Mouse (Mus musculus) G1E (cell line): ENCODE results near the gene Crtc1. TPM values are rescaled to one million over a fixed set of nuclear protein-coding genes. Genes with fewer than 3 reads are reported as not detected.

Experiments used
- ATAC-seq: 2 replicates; pipeline ENCODE4 v1.8.0; 2016; ENCODE audit warnings: mild to moderate bottlenecking; ENCODE audit not compliant: insufficient number of reproducible peaks, poor library complexity, low FRiP score, severe bottlenecking; ENCODE audit errors: extremely low read depth
- DNase-seq: peaks from one replicate; pipeline ENCODE4 v3.0.0; 2012; ENCODE audit warnings: low spot score
- H3K27me3 ChIP-seq: 2 replicates; pipeline ENCODE4 v1.6.1; 2012; ENCODE audit warnings: mild to moderate bottlenecking, low read length, inconsistent platforms; ENCODE audit not compliant: insufficient read depth
- H3K36me3 ChIP-seq: replicated peaks from 2 replicates; pipeline ENCODE3; 2012; ENCODE audit warnings: mild to moderate bottlenecking, inconsistent platforms
- H3K4me1 ChIP-seq: 2 replicates; pipeline ENCODE4 v1.6.1; 2012; ENCODE audit warnings: low read depth, low read length, inconsistent platforms, mixed read lengths; ENCODE audit not compliant: insufficient read depth
- H3K4me3 ChIP-seq: 2 replicates; pipeline ENCODE4 v1.5.1; 2012; ENCODE audit warnings: low read depth, mild to moderate bottlenecking, inconsistent platforms, low read length, moderate library complexity, mixed read lengths
- H3K9me3 ChIP-seq: replicated peaks from 2 replicates; pipeline ENCODE4 v1.6.1; 2012; ENCODE audit warnings: inconsistent platforms
- CTCF ChIP-seq: IDR thresholded peaks from 2 replicates; pipeline ENCODE4 v1.5.1; 2012; ENCODE audit warnings: low read depth, low read length, inconsistent platforms, mixed read lengths
- GATA1 ChIP-seq: IDR thresholded peaks from 2 replicates; pipeline ENCODE4 v1.6.1; 2012; ENCODE audit warnings: borderline replicate concordance, low read length, inconsistent platforms, mixed read lengths
- GATA2 ChIP-seq: IDR thresholded peaks from 2 replicates; pipeline ENCODE4 v1.6.1; 2012; ENCODE audit warnings: low read depth, low read length, inconsistent platforms, borderline replicate concordance
- POLR2AphosphoS5 ChIP-seq: IDR thresholded peaks from 2 replicates; pipeline ENCODE4 v1.6.1; 2012; ENCODE audit warnings: low read depth, low read length, inconsistent platforms; ENCODE audit not compliant: insufficient replicate concordance
- TAL1 ChIP-seq: conservative IDR thresholded peaks from 2 replicates; pipeline ENCODE4 v1.6.1; 2012; ENCODE audit warnings: low read depth, low read length, inconsistent platforms, mixed read lengths
- polyA plus RNA-seq: library from polyadenylated mRNA; stranded (reverse); fragments of >175 nt; gene quantifications from 2 replicates; pipeline ENCODE4 v1.2.3, GENCODE M21; 2012
- total RNA-seq, 2 experiments: library from RNA; stranded (forward) in 1 of 2; stranded (reverse) in 1 of 2; fragments of 200-1000 nt in 1 of 2; fragments of >200 nt in 1 of 2; fragmentation: Nextera tagmentation in 1 of 2; gene quantifications; 2 replicates each; pipeline ENCODE4 v1.2.3; 2014 to 2017

Gene Crtc1
- total and polyA plus RNA-seq, 3 experiments: 1.4 to 17.6 (median 15.3) TPM

DNA sequence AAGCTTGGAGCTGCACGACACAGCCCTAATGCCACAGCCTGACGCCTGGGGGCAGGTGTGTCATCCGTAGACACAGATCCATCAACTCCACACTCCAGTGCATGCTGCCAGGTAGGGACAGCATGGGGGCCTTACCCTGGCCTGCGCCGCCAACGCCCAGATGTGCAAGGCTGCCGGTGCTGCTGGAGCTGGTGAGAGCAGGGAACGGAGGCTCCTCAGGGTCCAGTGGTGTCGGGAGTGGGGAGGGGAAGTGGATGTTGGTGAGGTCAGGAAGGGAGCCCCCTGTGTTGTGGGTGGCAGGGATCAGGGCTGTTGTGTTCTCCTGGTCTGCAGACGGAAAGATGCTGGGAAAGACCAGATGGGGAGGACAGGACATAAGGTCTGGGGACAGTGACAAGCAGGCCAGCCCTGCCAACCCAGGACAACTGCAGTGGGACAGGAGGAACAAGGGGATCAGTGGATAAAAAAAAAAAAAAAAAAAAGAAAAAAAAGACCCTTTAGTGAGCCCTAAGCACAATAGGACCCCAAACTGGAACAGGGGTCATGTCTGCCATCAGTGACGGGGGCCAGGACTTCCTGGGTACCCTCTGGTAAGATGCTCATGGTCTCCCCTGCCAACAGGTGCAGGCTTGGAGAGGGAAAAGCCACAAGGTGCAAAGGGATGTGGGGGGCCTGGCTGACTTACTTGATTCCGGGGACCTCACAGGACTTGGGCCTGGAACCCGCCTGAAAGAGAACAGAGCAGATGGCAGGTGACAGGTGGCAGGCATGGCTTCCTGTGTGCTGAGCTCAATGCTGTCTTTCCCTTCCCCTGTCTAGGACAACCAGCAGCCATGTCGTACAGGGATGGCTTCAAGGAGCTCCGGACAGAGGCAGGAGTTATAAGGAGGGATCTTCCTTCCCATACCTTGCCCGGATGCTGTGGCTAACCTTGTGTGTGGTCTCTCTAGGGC, 41.5 kb downstream of the Crtc1 start:
- no peak for DNase-seq
- Histone ChIP-seq H3K36me3 (peaks cover 67% of the 10 kb centered on the region), H3K4me3 (no peak overlapping the region), H3K27me3 (no peaks in the 10 kb centered on the region), H3K9me3 (no peaks in the 10 kb centered on the region), H3K4me1 (no peaks in the 10 kb centered on the region)
- ATAC-seq: no peak
- no peak for TF ChIP-seq POLR2AphosphoS5
- no peak for TF ChIP-seq CTCF
- TF ChIP-seq GATA2: no peak
- TF ChIP-seq GATA1: no peak
- no peak for TF ChIP-seq TAL1

DNA sequence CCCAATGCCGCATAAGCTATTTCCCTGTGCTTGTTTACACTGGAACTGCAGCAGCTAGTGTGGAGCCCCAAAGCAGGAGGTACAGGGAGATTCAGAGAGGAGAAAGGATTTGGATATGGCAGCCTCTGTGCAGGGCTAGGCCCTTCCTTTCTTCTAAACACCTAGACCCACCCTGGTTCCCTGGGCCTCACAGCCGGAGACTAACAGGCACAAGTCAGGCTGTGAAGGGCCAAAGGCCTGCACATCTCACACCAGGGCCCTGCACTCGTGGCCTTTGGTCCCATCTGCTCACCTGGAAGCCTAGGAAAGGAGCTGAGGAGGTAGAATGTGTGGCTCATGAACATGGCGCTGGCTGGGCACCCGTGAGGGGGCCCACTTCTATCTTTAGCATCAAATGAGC, 43.2 kb downstream of the Crtc1 start:
- DNase-seq (no peak), ATAC-seq (no peak)
- no peak overlapping the region for H3K4me3 ChIP-seq
- TF ChIP-seq POLR2AphosphoS5 (no peak), GATA1 (no peak), GATA2 (no peak), TAL1 (no peak), CTCF (no peak)
- H3K27me3 ChIP-seq: no peaks in the 10 kb centered on the region
- no peaks in the 10 kb centered on the region for H3K9me3 ChIP-seq
- H3K36me3 ChIP-seq: peaks cover 64% of the 10 kb centered on the region
- H3K4me1 ChIP-seq: no peaks in the 10 kb centered on the region

DNA sequence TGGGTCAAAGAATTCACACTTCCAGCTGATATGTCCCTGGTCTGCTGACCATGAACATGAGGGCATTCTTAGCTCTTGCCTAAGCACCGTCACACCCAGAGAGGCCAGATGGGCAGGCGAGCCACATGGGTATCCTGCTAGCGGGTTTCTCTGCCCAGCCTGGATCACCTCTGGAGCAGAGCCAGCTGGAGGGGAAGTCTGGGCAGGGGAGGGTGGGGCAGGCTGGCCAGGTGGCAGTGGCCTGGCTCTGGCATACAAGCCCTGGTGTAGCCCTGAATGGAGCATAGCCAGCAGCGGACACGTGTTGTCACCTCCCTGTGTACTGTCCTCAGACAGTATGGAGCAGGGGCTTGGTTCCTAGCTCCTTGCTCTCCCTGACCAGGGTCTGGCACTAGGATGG, 43.7 kb downstream of the Crtc1 start:
- TF ChIP-seq POLR2AphosphoS5 (no peak), GATA2 (no peak), GATA1 (no peak), CTCF (no peak), TAL1 (no peak)
- no peak for ATAC-seq
- Histone ChIP-seq H3K4me3 (no peak overlapping the region), H3K27me3 (no peaks in the 10 kb centered on the region), H3K4me1 (no peaks in the 10 kb centered on the region), H3K9me3 (no peaks in the 10 kb centered on the region), H3K36me3 (peaks cover 65% of the 10 kb centered on the region)
- DNase-seq: no peak

DNA sequence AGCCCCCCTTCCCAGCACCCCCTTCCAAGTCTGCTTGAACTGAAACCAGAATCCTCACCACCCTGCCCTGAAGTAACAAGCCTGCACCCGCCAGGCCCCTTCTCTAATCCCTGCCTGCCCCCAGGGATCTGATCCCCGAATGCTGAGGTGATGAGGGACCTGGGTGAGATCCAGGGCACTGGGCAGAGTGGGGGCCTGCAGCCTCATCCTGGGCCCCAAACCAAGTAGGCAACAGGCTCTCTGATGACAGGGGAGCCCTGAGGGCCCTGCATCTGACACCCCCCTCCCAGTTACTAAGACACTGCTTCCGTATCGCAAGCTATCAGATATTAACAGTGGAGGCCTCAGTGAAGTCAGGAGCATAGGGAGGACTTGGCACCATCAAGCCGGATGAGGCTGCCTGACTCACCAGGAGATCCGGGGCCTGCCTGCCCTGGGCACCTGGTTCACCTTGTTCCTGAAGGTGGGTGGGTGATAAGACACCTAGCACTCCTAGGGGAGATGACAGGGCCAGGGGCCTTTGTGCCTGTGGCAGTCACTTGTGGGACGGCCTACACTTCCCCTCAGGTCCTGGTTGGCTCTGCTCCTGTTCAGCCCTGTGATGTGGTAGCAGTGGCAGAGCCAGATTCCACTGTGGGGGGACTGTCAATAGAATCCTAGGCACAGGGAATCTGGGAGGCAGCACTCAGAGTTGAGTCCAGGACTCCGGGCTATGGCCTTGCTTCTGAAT, 44.9 kb downstream of the Crtc1 start:
- H3K4me1 ChIP-seq: no peaks in the 10 kb centered on the region
- no peak for DNase-seq
- H3K36me3 ChIP-seq: peaks cover 63% of the 10 kb centered on the region
- no peak for TF ChIP-seq POLR2AphosphoS5
- H3K9me3 ChIP-seq: no peaks in the 10 kb centered on the region
- H3K4me3 ChIP-seq: no peak overlapping the region
- no peaks in the 10 kb centered on the region for H3K27me3 ChIP-seq
- ATAC-seq: no peak

DNA sequence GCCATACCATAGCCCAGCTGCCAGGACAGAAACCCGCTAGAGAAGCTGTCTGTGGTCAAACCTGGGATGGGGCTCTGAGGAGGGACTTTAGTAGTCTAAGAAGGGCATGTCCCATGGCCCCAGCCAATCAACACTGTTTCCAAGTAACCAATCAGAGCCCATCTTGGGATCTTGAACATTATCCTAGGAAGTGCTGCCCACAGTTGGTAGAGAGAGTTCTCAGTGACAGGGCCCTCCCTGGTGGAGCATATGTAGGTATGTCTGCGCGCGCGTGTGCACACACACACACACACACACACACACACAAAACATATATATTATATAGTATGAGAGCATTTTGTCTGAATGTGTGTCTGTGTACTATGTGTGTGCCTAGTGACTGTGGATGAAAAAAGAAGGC, 46.3 kb downstream of the Crtc1 start:
- no peaks in the 10 kb centered on the region for H3K9me3 ChIP-seq
- no peak for ATAC-seq
- H3K36me3 ChIP-seq: peaks cover 69% of the 10 kb centered on the region
- TF ChIP-seq POLR2AphosphoS5: no peak
- no peak for TF ChIP-seq GATA2
- TF ChIP-seq CTCF: no peak
- TF ChIP-seq GATA1: no peak
- no peak for TF ChIP-seq TAL1
- no peaks in the 10 kb centered on the region for H3K27me3 ChIP-seq
- DNase-seq: no peak
- no peaks in the 10 kb centered on the region for H3K4me1 ChIP-seq
- H3K4me3 ChIP-seq: no peak overlapping the region

DNA sequence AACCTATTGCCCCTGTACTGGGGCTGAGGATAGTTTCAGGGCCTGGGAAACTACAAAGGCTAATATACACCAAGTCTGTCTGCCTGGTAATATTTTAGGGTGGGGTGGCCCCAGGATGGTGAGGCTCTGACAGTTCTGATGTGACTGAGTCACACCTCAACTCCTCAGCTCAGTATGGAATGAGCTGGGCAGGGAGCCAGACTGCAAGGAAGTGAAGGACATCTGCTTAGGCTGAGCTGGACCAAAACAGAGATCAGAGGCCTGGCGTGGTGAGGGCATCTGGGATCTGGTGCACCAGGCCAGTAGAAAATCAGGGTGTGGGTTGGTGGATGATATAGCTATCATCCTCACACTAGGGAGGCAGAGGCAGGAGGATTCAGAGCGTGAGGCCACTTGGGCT, 49.7 kb downstream of the Crtc1 start:
- Histone ChIP-seq H3K4me3 (no peak overlapping the region), H3K27me3 (no peaks in the 10 kb centered on the region), H3K4me1 (no peaks in the 10 kb centered on the region), H3K9me3 (no peaks in the 10 kb centered on the region), H3K36me3 (peaks cover 81% of the 10 kb centered on the region)
- TF ChIP-seq CTCF (no peak), POLR2AphosphoS5 (no peak), GATA2 (no peak), GATA1 (no peak), TAL1 (no peak)
- DNase-seq (no peak), ATAC-seq (no peak)
